Mouse (Mus musculus): ENCODE measurements at regions not wholly inside any gene's neighbourhood (a gene's known extent, or its start where the extent isn't known, plus 50 kb on each side); places are given as distances from the start of the nearest gene placed in this dataset.

- no peak for ATAC-seq (ENCODE audit: insufficient read depth, low FRiP score)
- Histone ChIP-seq H3K4me3 (replicated peaks; ENCODE audit: low read length) (no peak overlapping the region), H3K4me1 (ENCODE audit: control insufficient read depth, insufficient read depth, low read length) (peaks cover 4% of the 10 kb centered on the region; the same call in 1 of the 2 replicates), H3K27me3 (ENCODE audit: control insufficient read depth, insufficient read depth, low read length) (no peaks in the 10 kb centered on the region), H3K27ac (ENCODE audit: low read length) (no peak overlapping the region), H3K4me2 (ENCODE audit: low read depth, low read length) (no peak overlapping the region), H3K9me3 (replicated peaks; ENCODE audit: control insufficient read depth, low read length) (no peaks in the 10 kb centered on the region), H3K9ac (ENCODE audit: low read length) (no peak overlapping the region), H3K36me3 (ENCODE audit: control insufficient read depth, insufficient read depth, low read length) (no peaks in the 10 kb centered on the region)
- WGBS, result 80% methylated on average over 1 of the region's 1 CpGs
These were observed 135.3 kb upstream of the Nrp1 start for GRCm38 (mm10) chr8:128223092-128223491.

- no peaks in the 10 kb centered on the region for H3K36me3 ChIP-seq (ENCODE audit: control insufficient read depth, insufficient read depth, low read length)
- ATAC-seq (ENCODE audit: insufficient read depth, low FRiP score), result no peak
- peaks cover 4% of the 10 kb centered on the region; the same call in 1 of the 2 replicates for H3K4me1 ChIP-seq (ENCODE audit: control insufficient read depth, insufficient read depth, low read length)
- no peak overlapping the region for H3K9ac ChIP-seq (ENCODE audit: low read length)
- no peak overlapping the region for H3K27ac ChIP-seq (ENCODE audit: low read length)
- no peaks in the 10 kb centered on the region for H3K27me3 ChIP-seq (ENCODE audit: control insufficient read depth, insufficient read depth, low read length)
- H3K9me3 ChIP-seq (replicated peaks; ENCODE audit: control insufficient read depth, low read length), result no peaks in the 10 kb centered on the region
- no peak overlapping the region for H3K4me2 ChIP-seq (ENCODE audit: low read depth, low read length)
- H3K4me3 ChIP-seq (replicated peaks; ENCODE audit: low read length), result no peak overlapping the region
These were observed 134.9 kb upstream of the Nrp1 start for GRCm38 (mm10) chr8:128223522-128223921.

GRCm38 (mm10) chr8:128225123-128225522 lies 133.3 kb upstream of the Nrp1 start:
- no peak for ATAC-seq (ENCODE audit: insufficient read depth, low FRiP score)
- Histone ChIP-seq H3K4me3 (replicated peaks; ENCODE audit: low read length) (no peak overlapping the region), H3K9me3 (replicated peaks; ENCODE audit: control insufficient read depth, low read length) (no peaks in the 10 kb centered on the region), H3K4me1 (ENCODE audit: control insufficient read depth, insufficient read depth, low read length) (peaks cover 4% of the 10 kb centered on the region; the same call in 1 of the 2 replicates), H3K9ac (ENCODE audit: low read length) (no peak overlapping the region), H3K27me3 (ENCODE audit: control insufficient read depth, insufficient read depth, low read length) (no peaks in the 10 kb centered on the region), H3K36me3 (ENCODE audit: control insufficient read depth, insufficient read depth, low read length) (no peaks in the 10 kb centered on the region), H3K27ac (ENCODE audit: low read length) (no peak overlapping the region), H3K4me2 (ENCODE audit: low read depth, low read length) (no peak overlapping the region)
- WGBS, result 92% methylated on average over 2 of the region's 2 CpGs

GRCm38 (mm10) chr8:128235071-128235470 lies 123.3 kb upstream of the Nrp1 start:
- WGBS, result 76% methylated on average over 11 of the region's 11 CpGs
- H3K36me3 ChIP-seq (ENCODE audit: control insufficient read depth, insufficient read depth, low read length), result no peaks in the 10 kb centered on the region

GRCm38 (mm10) chr8:128235527-128235926 lies 122.9 kb upstream of the Nrp1 start:
- no peak for ATAC-seq (ENCODE audit: insufficient read depth, low FRiP score)
- 39% methylated on average over 5 of the region's 5 CpGs for WGBS
- H3K4me2 ChIP-seq (ENCODE audit: low read depth, low read length), result no peak overlapping the region
- H3K36me3 ChIP-seq (ENCODE audit: control insufficient read depth, insufficient read depth, low read length), result no peaks in the 10 kb centered on the region
- no peak overlapping the region for H3K27ac ChIP-seq (ENCODE audit: low read length)
- H3K27me3 ChIP-seq (ENCODE audit: control insufficient read depth, insufficient read depth, low read length), result no peaks in the 10 kb centered on the region
- no peaks in the 10 kb centered on the region for H3K4me1 ChIP-seq (ENCODE audit: control insufficient read depth, insufficient read depth, low read length)
- no peaks in the 10 kb centered on the region for H3K9me3 ChIP-seq (replicated peaks; ENCODE audit: control insufficient read depth, low read length)
- H3K4me3 ChIP-seq (replicated peaks; ENCODE audit: low read length), result no peak overlapping the region
- no peak overlapping the region for H3K9ac ChIP-seq (ENCODE audit: low read length)

More at GRCm38 (mm10) chr8:128235071-128235470, 123.3 kb upstream of the Nrp1 start:
- Histone ChIP-seq H3K4me3 (replicated peaks; ENCODE audit: low read length) (no peak overlapping the region), H3K4me2 (ENCODE audit: low read depth, low read length) (no peak overlapping the region), H3K27ac (ENCODE audit: low read length) (no peak overlapping the region), H3K4me1 (ENCODE audit: control insufficient read depth, insufficient read depth, low read length) (no peaks in the 10 kb centered on the region), H3K9ac (ENCODE audit: low read length) (no peak overlapping the region), H3K9me3 (replicated peaks; ENCODE audit: control insufficient read depth, low read length) (no peaks in the 10 kb centered on the region), H3K27me3 (ENCODE audit: control insufficient read depth, insufficient read depth, low read length) (no peaks in the 10 kb centered on the region)
- no peak for ATAC-seq (ENCODE audit: insufficient read depth, low FRiP score)

GRCm38 (mm10) chr8:128236097-128236496 lies 122.3 kb upstream of the Nrp1 start:
- no peaks in the 10 kb centered on the region for H3K27me3 ChIP-seq (ENCODE audit: control insufficient read depth, insufficient read depth, low read length)
- ATAC-seq (ENCODE audit: insufficient read depth, low FRiP score), result no peak
- H3K9me3 ChIP-seq (replicated peaks; ENCODE audit: control insufficient read depth, low read length), result no peaks in the 10 kb centered on the region
- no peaks in the 10 kb centered on the region for H3K36me3 ChIP-seq (ENCODE audit: control insufficient read depth, insufficient read depth, low read length)
- H3K4me2 ChIP-seq (ENCODE audit: low read depth, low read length), result no peak overlapping the region
- WGBS, result 82% methylated on average over 2 of the region's 2 CpGs
- no peaks in the 10 kb centered on the region for H3K4me1 ChIP-seq (ENCODE audit: control insufficient read depth, insufficient read depth, low read length)
- H3K9ac ChIP-seq (ENCODE audit: low read length), result no peak overlapping the region
- H3K27ac ChIP-seq (ENCODE audit: low read length), result no peak overlapping the region
- no peak overlapping the region for H3K4me3 ChIP-seq (replicated peaks; ENCODE audit: low read length)

- no peaks in the 10 kb centered on the region for H3K4me1 ChIP-seq (ENCODE audit: control insufficient read depth, insufficient read depth, low read length)
- H3K4me3 ChIP-seq (replicated peaks; ENCODE audit: low read length), result no peak overlapping the region
- no peak overlapping the region for H3K9ac ChIP-seq (ENCODE audit: low read length)
- no peak for ATAC-seq (ENCODE audit: insufficient read depth, low FRiP score)
- 88% methylated on average over 2 of the region's 2 CpGs for WGBS
- H3K4me2 ChIP-seq (ENCODE audit: low read depth, low read length), result no peak overlapping the region
- no peaks in the 10 kb centered on the region for H3K9me3 ChIP-seq (replicated peaks; ENCODE audit: control insufficient read depth, low read length)
- no peaks in the 10 kb centered on the region for H3K27me3 ChIP-seq (ENCODE audit: control insufficient read depth, insufficient read depth, low read length)
- no peaks in the 10 kb centered on the region for H3K36me3 ChIP-seq (ENCODE audit: control insufficient read depth, insufficient read depth, low read length)
- no peak overlapping the region for H3K27ac ChIP-seq (ENCODE audit: low read length)
These were observed 119.5 kb upstream of the Nrp1 start for GRCm38 (mm10) chr8:128238948-128239347.

GRCm38 (mm10) chr8:128239783-128240182 lies 118.6 kb upstream of the Nrp1 start:
- no peak for ATAC-seq (ENCODE audit: insufficient read depth, low FRiP score)

GRCm38 (mm10) chr8:128241200-128241599 lies 117.2 kb upstream of the Nrp1 start:
- no peak overlapping the region for H3K27ac ChIP-seq (ENCODE audit: low read length)
- no peaks in the 10 kb centered on the region for H3K27me3 ChIP-seq (ENCODE audit: control insufficient read depth, insufficient read depth, low read length)
- 93% methylated on average over 1 of the region's 1 CpGs for WGBS
- ATAC-seq (ENCODE audit: insufficient read depth, low FRiP score), result no peak
- H3K4me1 ChIP-seq (ENCODE audit: control insufficient read depth, insufficient read depth, low read length), result no peaks in the 10 kb centered on the region
- no peak overlapping the region for H3K4me3 ChIP-seq (replicated peaks; ENCODE audit: low read length)
- no peak overlapping the region for H3K4me2 ChIP-seq (ENCODE audit: low read depth, low read length)
- no peak overlapping the region for H3K9ac ChIP-seq (ENCODE audit: low read length)
- H3K36me3 ChIP-seq (ENCODE audit: control insufficient read depth, insufficient read depth, low read length), result no peaks in the 10 kb centered on the region
- no peaks in the 10 kb centered on the region for H3K9me3 ChIP-seq (replicated peaks; ENCODE audit: control insufficient read depth, low read length)

More at GRCm38 (mm10) chr8:128239783-128240182, 118.6 kb upstream of the Nrp1 start:
- Histone ChIP-seq H3K4me3 (replicated peaks; ENCODE audit: low read length) (no peak overlapping the region), H3K4me2 (ENCODE audit: low read depth, low read length) (no peak overlapping the region), H3K27ac (ENCODE audit: low read length) (no peak overlapping the region), H3K27me3 (ENCODE audit: control insufficient read depth, insufficient read depth, low read length) (no peaks in the 10 kb centered on the region), H3K9me3 (replicated peaks; ENCODE audit: control insufficient read depth, low read length) (no peaks in the 10 kb centered on the region), H3K36me3 (ENCODE audit: control insufficient read depth, insufficient read depth, low read length) (no peaks in the 10 kb centered on the region), H3K9ac (ENCODE audit: low read length) (no peak overlapping the region), H3K4me1 (ENCODE audit: control insufficient read depth, insufficient read depth, low read length) (no peaks in the 10 kb centered on the region)
- WGBS, result 24% methylated on average over 1 of the region's 1 CpGs

Data from stomach, embryonic 16.5 days (tissue).